Mouse (Mus musculus): ENCODE data around the gene Pip4k2a. TPM values are rescaled to one million over a fixed set of nuclear protein-coding genes. Genes with fewer than 3 reads are reported as not detected.

Pip4k2a gene
- total and polyA plus RNA-seq, 3 experiments: 6.6 to 52.9 (median 20.8) TPM

GRCm38 (mm10) chr2:18979046-18979445, 18.9 kb downstream of the Pip4k2a start (continued):
- TF ChIP-seq USF1 (IDR thresholded peaks at IDR 0.05; ENCODE audit: low read depth, low read length) (no peak), E2F4 (IDR thresholded peaks at IDR 0.05; ENCODE audit: insufficient replicate concordance, low read depth, low read length) (no peak), JUN (IDR thresholded peaks at IDR 0.05; ENCODE audit: insufficient read depth, low read depth, low read length) (no peak)

- Histone ChIP-seq H3K9me3 (replicated peaks; ENCODE audit: low read length) (peaks cover 14% of the 10 kb centered on the region), H3K4me2 (ENCODE audit: insufficient read depth, low read depth, poor library complexity, severe bottlenecking) (no peak overlapping the region), H3K4me1 (ENCODE audit: control insufficient read depth in 1 of 2, insufficient read depth in 2 of 2) (peaks cover 3 to 66% of the 10 kb centered on the region in 2 experiments; a peak in 3 of 4 replicates), H3K4me3 (replicated peaks in 1 of 3; ENCODE audit: low read depth in 2 of 3, low read length in 2 of 3, poor library complexity in 1 of 3) (no peak overlapping the region), H3K36me3 (replicated peaks in 1 of 2; ENCODE audit: control insufficient read depth in 1 of 2, insufficient read depth in 1 of 2, low read length in 1 of 2) (peaks cover 0 to 41% of the 10 kb centered on the region in 2 experiments), H3K27ac (ENCODE audit: insufficient read depth, low read depth) (no peak overlapping the region), H3K9ac (ENCODE audit: insufficient read depth, low read depth) (no peak overlapping the region), H3K79me2 (replicated peaks; ENCODE audit: control insufficient read depth, extremely low read depth, insufficient read depth, poor library complexity, severe bottlenecking) (no peaks in the 10 kb centered on the region), H3K27me3 (replicated peaks) (no peaks in the 10 kb centered on the region)
- in situ Hi-C loops (cut with MboI; ENCODE audit: low pct_ligation_motif_present, low pct_unique_long_range_greater_than_20kb, low sequenced_read_pairs) (no loop called here), dilution Hi-C loops (cut with MboI; ENCODE audit: extremely low pct_ligation_motif_present, extremely low pct_unique_long_range_greater_than_20kb, low sequenced_read_pairs) (no loop called here)
- no peak for TF ChIP-seq BHLHE40 (IDR thresholded peaks at IDR 0.05; ENCODE audit: low read depth, low read length)
- TF ChIP-seq USF1 (IDR thresholded peaks at IDR 0.05; ENCODE audit: low read depth, low read length): no peak
- TF ChIP-seq MXI1 (IDR thresholded peaks at IDR 0.05; ENCODE audit: low read depth, low read length): no peak
- TF ChIP-seq MEF2A (IDR thresholded peaks at IDR 0.05; ENCODE audit: borderline replicate concordance, low read depth, low read length): no peak
- TF ChIP-seq TBP (conservative IDR thresholded peaks at IDR 0.05; ENCODE audit: low read depth, low read length): no peak
- TF ChIP-seq SIN3A (IDR thresholded peaks at IDR 0.05; ENCODE audit: low read length): no peak
- no peak for TF ChIP-seq ZC3H11A (IDR thresholded peaks at IDR 0.05; ENCODE audit: low read depth, low read length)
- no peak for TF ChIP-seq USF2 (conservative IDR thresholded peaks at IDR 0.05; ENCODE audit: low read depth, low read length)
- no peak for TF ChIP-seq TCF12 (IDR thresholded peaks at IDR 0.05; ENCODE audit: low read depth, low read length)
- no peak for TF ChIP-seq ZMIZ1 (IDR thresholded peaks at IDR 0.05; ENCODE audit: low read depth, low read length)
- no peak for TF ChIP-seq ETS1 (conservative IDR thresholded peaks at IDR 0.05; ENCODE audit: low read depth, low read length)
- TF ChIP-seq MAX (IDR thresholded peaks at IDR 0.05; ENCODE audit: low read length): no peak
- TF ChIP-seq UBTF (IDR thresholded peaks at IDR 0.05; ENCODE audit: low read depth, low read length): no peak
- TF ChIP-seq IRF4 (IDR thresholded peaks at IDR 0.05; ENCODE audit: low read depth, low read length): no peak
- TF ChIP-seq EP300 (IDR thresholded peaks at IDR 0.05; ENCODE audit: low read length): no peak
- TF ChIP-seq RAD21 (IDR thresholded peaks at IDR 0.05; ENCODE audit: low read depth, low read length): no peak
- no peak for TF ChIP-seq HCFC1 (IDR thresholded peaks at IDR 0.05; ENCODE audit: low read depth, low read length)
- no peak for TF ChIP-seq MAZ (IDR thresholded peaks at IDR 0.05; ENCODE audit: low read depth, low read length)
- DNase-seq (ENCODE audit: extremely low read depth): no peak
Measured at GRCm38 (mm10) chr2:18977201-18977805, 20.6 kb downstream of the Pip4k2a start.

Measured in CH12.LX (cell line).